Mouse (Mus musculus): ENCODE results near the gene Btbd17. TPM values are rescaled to one million over a fixed set of nuclear protein-coding genes. Genes with fewer than 3 reads are reported as not detected.

Btbd17 gene
- polyA plus RNA-seq, 1 experiment, result not detected

DNA sequence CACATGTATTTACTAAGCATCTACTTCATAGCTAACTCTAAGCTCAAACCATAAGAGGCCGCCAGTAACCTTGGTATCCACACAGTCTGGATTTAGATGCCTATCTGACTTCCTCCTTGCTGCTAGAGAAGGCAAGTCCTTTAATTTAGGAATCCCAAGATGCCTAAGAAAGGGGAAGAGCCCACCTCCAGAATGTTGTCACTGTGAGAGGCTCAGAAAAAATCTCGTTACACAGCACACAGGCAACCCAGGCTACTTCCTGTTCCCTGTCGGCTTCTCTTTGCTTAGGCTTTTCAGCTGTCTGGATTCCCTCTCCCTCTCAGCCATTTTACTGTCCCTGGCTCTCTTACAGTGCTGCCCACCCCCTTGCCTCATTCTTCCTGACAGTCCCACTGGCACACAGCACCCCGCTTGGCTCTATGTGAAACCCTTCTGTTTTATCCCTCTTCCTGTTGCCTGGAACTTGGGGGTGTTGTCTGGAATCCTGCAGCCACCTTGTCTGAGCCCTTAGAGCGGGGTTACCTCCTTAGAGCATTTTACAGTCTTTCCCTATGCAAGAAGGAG is 2.7 kb downstream of the Btbd17 start:
- H3K4me3 ChIP-seq (ENCODE audit: insufficient read depth, low read length), result no peak overlapping the region
- no peaks in the 10 kb centered on the region for H3K4me1 ChIP-seq (ENCODE audit: control insufficient read depth, insufficient read depth, low read length)
- TF ChIP-seq POLR2A (IDR thresholded peaks at IDR 0.05; ENCODE audit: low read depth, low read length) (no peak), CTCF (IDR thresholded peaks at IDR 0.05; ENCODE audit: borderline replicate concordance, insufficient read depth, low read length) (no peak)
- H3K27ac ChIP-seq (ENCODE audit: insufficient read depth, low read length), result no peak overlapping the region

DNA sequence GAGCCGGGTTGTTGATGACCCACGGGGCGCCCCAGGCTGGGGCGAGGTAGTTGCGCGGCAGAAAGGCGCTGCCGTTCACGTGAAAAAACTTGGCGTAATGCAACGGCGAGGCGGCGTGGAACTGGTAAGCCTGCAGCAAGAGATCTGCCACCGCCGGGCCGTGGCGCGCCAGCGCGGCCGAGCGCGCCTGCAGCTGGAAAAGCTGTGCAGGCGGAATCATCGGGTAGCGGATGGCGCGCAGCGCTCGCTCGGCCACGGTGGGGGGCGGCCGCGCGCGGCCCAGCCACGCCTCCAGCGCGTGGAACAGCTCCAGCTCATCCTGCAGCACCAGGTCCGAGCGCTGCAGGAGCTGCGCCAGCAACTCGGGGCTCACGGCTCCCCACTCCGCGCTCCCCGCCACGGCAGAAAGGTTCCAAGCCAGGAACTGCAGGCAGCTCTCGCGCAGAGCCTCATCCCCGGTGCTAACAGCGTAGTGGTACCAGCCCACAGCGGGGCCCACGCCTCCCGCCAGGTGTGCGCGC is 3.8 kb downstream of the Btbd17 start:
- Histone ChIP-seq H3K4me3 (ENCODE audit: insufficient read depth, low read length) (no peak overlapping the region; the same call in 1 of the 2 replicates), H3K27ac (ENCODE audit: insufficient read depth, low read length) (no peak overlapping the region), H3K4me1 (ENCODE audit: control insufficient read depth, insufficient read depth, low read length) (no peaks in the 10 kb centered on the region)
- TF ChIP-seq POLR2A (IDR thresholded peaks at IDR 0.05; ENCODE audit: low read depth, low read length) (no peak), CTCF (IDR thresholded peaks at IDR 0.05; ENCODE audit: borderline replicate concordance, insufficient read depth, low read length) (no peak)

DNA sequence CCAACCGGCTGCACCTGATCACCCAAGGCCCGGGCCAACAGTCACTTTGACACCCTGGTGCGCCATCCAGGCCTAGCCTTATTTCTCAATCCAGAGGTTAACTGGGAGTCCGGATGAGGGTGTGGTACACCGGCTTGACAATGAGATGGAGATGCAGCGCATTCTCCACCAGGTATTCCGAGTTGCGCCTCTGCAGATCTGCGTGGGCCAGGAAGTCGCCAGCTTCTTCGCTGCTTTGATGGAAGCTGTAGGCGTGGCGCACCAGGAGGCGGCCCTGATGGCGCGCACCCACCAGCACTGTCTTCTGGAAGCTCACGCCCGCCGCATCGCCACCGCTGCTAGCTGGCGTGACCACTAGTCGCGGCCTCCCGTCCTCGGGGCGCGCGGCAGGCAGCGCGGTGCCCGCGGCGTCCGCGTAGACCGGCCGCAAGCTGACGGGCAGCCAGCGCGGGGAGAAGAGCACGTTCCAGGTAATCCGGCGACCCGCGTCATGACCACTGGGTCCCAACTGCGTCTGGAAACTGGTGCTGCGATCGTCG is 4.3 kb downstream of the Btbd17 start:
- H3K4me3 ChIP-seq (ENCODE audit: insufficient read depth, low read length), result no peak overlapping the region; the same call in 1 of the 2 replicates
- no peak overlapping the region for H3K27ac ChIP-seq (ENCODE audit: insufficient read depth, low read length)
- TF ChIP-seq CTCF (IDR thresholded peaks at IDR 0.05; ENCODE audit: borderline replicate concordance, insufficient read depth, low read length) (no peak), POLR2A (IDR thresholded peaks at IDR 0.05; ENCODE audit: low read depth, low read length) (no peak)
- H3K4me1 ChIP-seq (ENCODE audit: control insufficient read depth, insufficient read depth, low read length), result no peaks in the 10 kb centered on the region

DNA sequence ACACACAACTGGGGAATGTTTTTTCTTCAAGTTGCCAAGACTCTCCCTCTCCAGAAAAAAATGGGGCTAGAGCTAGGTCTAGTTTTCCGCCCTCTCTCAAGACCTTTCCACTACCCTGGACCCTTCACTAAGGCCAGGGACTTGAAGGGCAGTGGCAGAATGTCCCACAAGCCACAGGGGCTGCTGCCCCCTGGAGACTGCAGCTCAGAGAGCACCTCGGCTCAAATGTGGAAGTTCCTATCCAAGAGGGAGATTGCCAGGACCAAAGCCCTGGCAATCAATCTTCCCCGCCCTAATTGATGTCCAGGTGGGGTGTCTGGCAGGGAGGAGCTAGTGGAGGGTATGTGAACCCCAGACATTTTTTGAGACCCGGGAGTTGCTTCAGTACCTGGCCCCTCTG is 4.9 kb downstream of the Btbd17 start:
- TF ChIP-seq CTCF (IDR thresholded peaks at IDR 0.05; ENCODE audit: borderline replicate concordance, insufficient read depth, low read length) (0 out of 2 replicates have a peak, but pooled peaks have one; percentile 11), POLR2A (IDR thresholded peaks at IDR 0.05; ENCODE audit: low read depth, low read length) (no peak)
- Histone ChIP-seq H3K4me1 (ENCODE audit: control insufficient read depth, insufficient read depth, low read length) (no peaks in the 10 kb centered on the region), H3K27ac (ENCODE audit: insufficient read depth, low read length) (no peak overlapping the region), H3K4me3 (ENCODE audit: insufficient read depth, low read length) (no peak overlapping the region)

DNA sequence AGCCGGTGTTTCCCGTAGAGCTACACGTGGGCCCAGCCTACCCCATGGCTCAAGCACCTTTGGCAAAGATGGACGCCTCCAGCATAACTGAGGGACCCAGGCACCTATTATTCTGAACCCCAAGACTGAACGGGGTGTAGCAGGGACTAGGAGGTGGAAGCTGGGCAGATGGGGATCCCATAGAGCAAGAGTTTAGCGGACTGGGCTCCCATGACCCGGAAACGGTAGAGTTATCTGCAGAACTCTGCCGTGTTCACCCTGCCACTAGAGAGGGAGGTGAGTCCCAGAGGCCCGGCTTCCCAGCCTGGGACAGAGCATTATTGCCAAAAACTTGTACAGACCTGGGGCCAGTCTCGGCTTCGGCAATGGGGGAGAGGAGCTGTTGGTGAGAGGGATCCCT is 5.6 kb downstream of the Btbd17 start:
- no peaks in the 10 kb centered on the region for H3K4me1 ChIP-seq (ENCODE audit: control insufficient read depth, insufficient read depth, low read length)
- H3K27ac ChIP-seq (ENCODE audit: insufficient read depth, low read length), result no peak overlapping the region
- no peak overlapping the region for H3K4me3 ChIP-seq (ENCODE audit: insufficient read depth, low read length)
- TF ChIP-seq CTCF (IDR thresholded peaks at IDR 0.05; ENCODE audit: borderline replicate concordance, insufficient read depth, low read length) (no peak), POLR2A (IDR thresholded peaks at IDR 0.05; ENCODE audit: low read depth, low read length) (no peak)

DNA sequence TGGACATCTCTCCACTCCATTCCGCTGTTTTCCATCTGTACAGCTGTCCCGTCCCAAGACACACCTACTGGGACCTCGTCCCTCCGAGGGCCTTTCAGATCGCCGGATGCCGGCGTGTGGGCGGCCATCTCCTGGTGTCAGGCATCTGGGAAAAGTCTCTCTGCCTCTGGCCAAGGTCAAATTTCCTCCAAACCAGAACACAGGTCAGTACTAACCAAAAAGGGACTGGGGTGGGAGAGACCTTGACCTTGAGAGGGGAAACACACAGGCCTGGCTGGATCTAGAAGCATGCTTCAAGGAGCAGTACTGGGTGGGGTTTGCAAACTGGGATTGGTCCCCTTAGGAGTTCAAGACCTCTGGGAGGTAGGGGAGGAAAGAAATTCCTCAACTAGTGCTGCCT is 6.0 kb downstream of the Btbd17 start:
- H3K4me3 ChIP-seq (ENCODE audit: insufficient read depth, low read length), result no peak overlapping the region
- no peak for TF ChIP-seq POLR2A (IDR thresholded peaks at IDR 0.05; ENCODE audit: low read depth, low read length)
- TF ChIP-seq CTCF (IDR thresholded peaks at IDR 0.05; ENCODE audit: borderline replicate concordance, insufficient read depth, low read length), result no peak
- H3K4me1 ChIP-seq (ENCODE audit: control insufficient read depth, insufficient read depth, low read length), result no peaks in the 10 kb centered on the region
- no peak overlapping the region for H3K27ac ChIP-seq (ENCODE audit: insufficient read depth, low read length)

DNA sequence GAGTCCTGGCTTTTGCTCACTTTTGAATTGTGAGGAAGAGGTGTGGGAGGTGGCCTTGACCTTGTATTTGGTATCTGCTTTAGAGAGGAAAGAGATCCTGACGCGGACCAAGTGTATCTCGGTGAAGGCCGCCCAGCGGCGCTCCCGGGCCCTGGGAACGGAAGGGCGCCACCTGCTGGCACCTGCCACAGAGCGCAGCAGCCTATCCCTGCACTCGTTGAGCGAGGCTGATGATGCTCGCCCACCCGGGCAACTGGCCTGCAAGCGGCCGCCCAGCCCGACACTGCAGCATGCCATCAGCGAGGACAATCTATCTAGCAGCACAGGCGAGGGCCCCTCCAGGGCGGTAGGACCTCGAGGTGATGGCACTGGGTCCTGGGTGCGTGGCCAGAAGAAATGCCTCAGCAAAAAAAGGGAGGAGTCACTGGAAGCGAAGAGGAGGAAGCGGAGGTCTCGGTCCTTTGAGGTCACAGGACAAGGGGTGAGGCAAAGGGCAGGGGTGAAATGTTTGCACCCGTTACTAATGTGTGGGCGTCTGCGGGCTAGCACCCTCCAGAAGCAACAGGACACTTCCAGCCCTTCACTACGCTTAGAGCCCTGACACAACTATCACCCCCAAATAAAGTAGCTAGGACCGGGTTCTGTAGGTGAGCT is 6.6 kb downstream of the Btbd17 start:
- H3K4me3 ChIP-seq (ENCODE audit: insufficient read depth, low read length), result no peak overlapping the region
- TF ChIP-seq CTCF (IDR thresholded peaks at IDR 0.05; ENCODE audit: borderline replicate concordance, insufficient read depth, low read length), result peak; percentile 95
- TF ChIP-seq POLR2A (IDR thresholded peaks at IDR 0.05; ENCODE audit: low read depth, low read length), result no peak

DNA sequence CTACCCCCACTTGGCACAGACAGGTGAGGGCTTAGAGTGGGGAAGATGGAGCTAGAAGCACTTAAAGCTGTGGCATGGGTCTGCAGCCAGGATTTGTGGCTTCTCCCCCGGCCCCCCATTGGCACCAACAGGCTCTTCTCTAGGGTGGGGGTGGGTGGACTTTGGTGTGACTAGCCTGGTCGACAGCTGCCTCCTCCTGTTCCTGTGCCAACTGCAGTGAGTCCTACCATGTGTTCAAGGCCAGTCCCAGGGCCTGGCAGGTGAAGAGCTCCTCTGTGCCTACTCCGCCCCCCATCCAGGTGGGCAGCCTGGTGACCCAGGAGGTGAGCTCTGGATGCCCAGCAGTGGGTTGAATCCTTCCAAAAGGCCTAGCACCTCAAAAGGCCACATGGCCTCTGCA is 8.1 kb downstream of the Btbd17 start:
- Histone ChIP-seq H3K27ac (ENCODE audit: insufficient read depth, low read length) (no peak overlapping the region), H3K4me3 (ENCODE audit: insufficient read depth, low read length) (no peak overlapping the region)
- TF ChIP-seq CTCF (IDR thresholded peaks at IDR 0.05; ENCODE audit: borderline replicate concordance, insufficient read depth, low read length) (no peak), POLR2A (IDR thresholded peaks at IDR 0.05; ENCODE audit: low read depth, low read length) (no peak)

More for the DNA sequence above, 6.6 kb downstream of the Btbd17 start:
- no peaks in the 10 kb centered on the region for H3K4me1 ChIP-seq (ENCODE audit: control insufficient read depth, insufficient read depth, low read length)
- H3K27ac ChIP-seq (ENCODE audit: insufficient read depth, low read length), result no peak overlapping the region

DNA sequence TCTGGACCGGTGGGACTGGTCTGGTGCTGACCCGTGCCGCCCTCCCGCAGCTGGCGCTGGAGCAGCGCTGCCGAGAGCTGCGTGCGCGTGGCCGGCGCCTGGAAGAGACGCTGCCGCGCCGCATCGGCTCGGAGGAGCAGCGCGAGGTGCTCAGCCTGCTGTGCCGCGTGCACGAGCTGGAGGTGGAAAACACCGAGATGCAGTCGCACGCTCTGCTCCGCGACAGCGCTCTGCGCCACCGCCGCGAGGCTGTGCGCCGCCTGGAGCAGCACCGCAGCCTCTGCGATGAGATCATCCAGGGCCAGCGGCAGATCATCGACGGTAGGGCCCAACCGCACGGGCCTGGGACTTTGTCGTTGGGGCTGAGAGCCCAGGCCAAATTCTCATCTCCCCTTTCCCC is 9.4 kb downstream of the Btbd17 start:
- TF ChIP-seq POLR2A (IDR thresholded peaks at IDR 0.05; ENCODE audit: low read depth, low read length) (no peak), CTCF (IDR thresholded peaks at IDR 0.05; ENCODE audit: borderline replicate concordance, insufficient read depth, low read length) (no peak)
- H3K4me1 ChIP-seq (ENCODE audit: control insufficient read depth, insufficient read depth, low read length), result no peaks in the 10 kb centered on the region
- H3K4me3 ChIP-seq (ENCODE audit: insufficient read depth, low read length), result no peak overlapping the region
- H3K27ac ChIP-seq (ENCODE audit: insufficient read depth, low read length), result no peak overlapping the region

More for the DNA sequence above, 8.1 kb downstream of the Btbd17 start:
- H3K4me1 ChIP-seq (ENCODE audit: control insufficient read depth, insufficient read depth, low read length), result no peaks in the 10 kb centered on the region

DNA sequence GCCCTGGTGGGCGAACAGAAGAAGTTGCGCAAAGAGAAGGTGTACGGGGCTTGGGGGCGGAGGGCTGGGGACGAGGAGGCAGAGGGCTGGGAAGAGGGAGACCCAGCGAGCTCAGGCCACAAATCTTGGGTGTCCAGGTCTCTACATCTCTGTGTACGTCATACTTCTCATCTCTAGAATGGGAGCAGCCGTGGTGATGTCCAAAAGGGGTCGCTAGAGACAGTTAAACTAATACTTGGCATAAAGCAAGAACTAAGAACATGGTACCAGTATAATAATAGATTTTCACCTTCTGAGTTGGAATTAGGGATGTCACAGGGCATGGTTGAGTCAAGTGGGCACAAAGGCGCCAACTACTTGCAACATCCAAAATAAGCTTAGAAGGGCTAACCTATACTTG is 9.9 kb downstream of the Btbd17 start:
- TF ChIP-seq CTCF (IDR thresholded peaks at IDR 0.05; ENCODE audit: borderline replicate concordance, insufficient read depth, low read length) (no peak), POLR2A (IDR thresholded peaks at IDR 0.05; ENCODE audit: low read depth, low read length) (no peak)
- Histone ChIP-seq H3K27ac (ENCODE audit: insufficient read depth, low read length) (no peak overlapping the region), H3K4me1 (ENCODE audit: control insufficient read depth, insufficient read depth, low read length) (no peaks in the 10 kb centered on the region), H3K4me3 (ENCODE audit: insufficient read depth, low read length) (no peak overlapping the region)
